Mouse (Mus musculus): Measurements from ENCODE around the gene Prss16.

DNA sequence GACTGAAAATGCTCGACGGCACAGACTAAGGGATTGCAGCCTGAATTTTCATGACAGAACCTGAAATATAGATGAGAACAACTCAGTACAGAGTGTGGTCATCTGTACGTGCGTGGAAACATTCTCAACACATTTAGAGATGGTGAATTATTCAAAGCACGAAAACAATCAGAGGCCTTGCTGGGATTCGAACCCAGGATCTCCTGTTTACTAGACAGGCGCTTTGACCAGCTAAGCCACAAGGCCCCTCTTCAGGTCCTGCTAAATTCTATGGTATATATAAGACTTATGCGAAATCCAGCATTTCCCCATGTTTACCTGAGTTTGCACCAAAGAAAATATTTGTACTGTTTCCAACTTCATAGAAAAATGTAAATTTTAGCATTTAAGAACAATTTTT is 20.4 kb upstream of the Prss16 start:
- TF ChIP-seq POLR2A (IDR thresholded peaks at IDR 0.05; ENCODE audit: low read depth, low read length) (no peak), CTCF (IDR thresholded peaks at IDR 0.05; ENCODE audit: extremely low read depth, insufficient read depth, insufficient read length, insufficient replicate concordance) (no peak)
